Mouse (Mus musculus) intestine, postnatal 0 days (tissue): ENCODE results near the gene Sec22b. TPM values are rescaled to one million over a fixed set of nuclear protein-coding genes. Genes with fewer than 3 reads are reported as not detected.

Source experiments
- ATAC-seq: fragments of 200-750 bp; cut with Nextera tagmentation; 2 replicates; pipeline ENCODE4 v1.8.0; 2017; ENCODE audit warnings: mild to moderate bottlenecking, moderate TSS enrichment, moderate library complexity
- H3K27ac ChIP-seq: fragments of 300-500 bp; sonication (generic); 2 replicates; pipeline ENCODE4 v1.5.1; 2014; ENCODE audit warnings: mild to moderate bottlenecking, low read depth, low read length, moderate library complexity
- H3K27me3 ChIP-seq: fragments of 300-500 bp; sonication (generic); replicated peaks from 2 replicates; pipeline ENCODE4 v1.6.1; 2014; ENCODE audit warnings: low read length, mixed read lengths; ENCODE audit not compliant: control insufficient read depth, insufficient read depth
- H3K36me3 ChIP-seq: fragments of 300-500 bp; sonication (generic); 2 replicates; pipeline ENCODE4 v1.6.1; 2014; ENCODE audit warnings: mild to moderate bottlenecking, moderate library complexity; ENCODE audit not compliant: control insufficient read depth, insufficient read depth
- H3K4me1 ChIP-seq: fragments of 300-500 bp; sonication (generic); replicated peaks from 2 replicates; pipeline ENCODE4 v1.6.1; 2014; ENCODE audit warnings: antibody characterized with exemption, low read length, mixed read lengths; ENCODE audit not compliant: control insufficient read depth, insufficient read depth
- H3K4me2 ChIP-seq: fragments of 300-500 bp; sonication (generic); replicated peaks from 2 replicates; pipeline ENCODE4 v1.6.1; 2014; ENCODE audit warnings: low read depth, mild to moderate bottlenecking, moderate library complexity
- H3K4me3 ChIP-seq: fragments of 300-500 bp; sonication (generic); 2 replicates; pipeline ENCODE4 v1.5.1; 2014; ENCODE audit warnings: low read depth, low read length
- H3K9ac ChIP-seq: fragments of 300-500 bp; sonication (generic); 2 replicates; pipeline ENCODE4 v1.6.1; 2014; ENCODE audit warnings: mild to moderate bottlenecking, low read depth, low read length
- H3K9me3 ChIP-seq: fragments of 300-500 bp; sonication (generic); 2 replicates; pipeline ENCODE4 v1.6.1; 2016; ENCODE audit warnings: mixed run types; ENCODE audit not compliant: control insufficient read depth
- CTCF ChIP-seq: sonication (generic); IDR thresholded peaks from 2 replicates; pipeline ENCODE4 v1.5.1; 2016; ENCODE audit warnings: low read depth, mild to moderate bottlenecking, control low read depth, antibody characterized with exemption, moderate library complexity
- WGBS: fragments of 180-500 bp; shearing (Covaris S2); extraction: QIAGEN DNeasy Blood & Tissue Kit; methylation state at CpG from one replicate; pipeline ENCODE4 v1.1.7; 2014; 5-methylcytosine and 5-hydroxymethylcytosine counted together
- polyA plus RNA-seq: library from polyadenylated mRNA; unstranded; fragments of >200 nt; fragmentation: Nextera tagmentation; extraction: Ambion mirVana; gene quantifications from 2 replicates; pipeline ENCODE4 v1.2.1, GENCODE M21; 2015

Gene Sec22b
- polyA plus RNA-seq: 226 and 228 TPM in 2 replicates

GRCm38 (mm10) chr3:97900516-97901490 is at the start of gene Sec22b:
Gene Sec22b (plus strand): TSS chr3:97901190.
- 0 out of 2 replicates have a peak, but pooled peaks have one; percentile 1 for TF ChIP-seq CTCF
- peak within 1 kb of the TSS; percentile 68 for H3K4me2 ChIP-seq
- H3K4me1 ChIP-seq: 0 out of 2 replicates have a peak, but pooled peaks cover 7% of the 10 kb centered on the region
- H3K36me3 ChIP-seq: no peaks in the 10 kb centered on the region
- H3K4me3 ChIP-seq: peak within 1 kb of the TSS; percentile 80
- 3% methylated on average over 41 of the region's 41 CpGs for WGBS
- peak within 1 kb of the TSS; percentile 90 for H3K27ac ChIP-seq
- H3K27me3 ChIP-seq: no peaks in the 10 kb centered on the region
- ATAC-seq: peak; percentile 75
- no peaks in the 10 kb centered on the region for H3K9me3 ChIP-seq
- H3K9ac ChIP-seq: peak within 1 kb of the TSS; percentile 90

- Histone ChIP-seq H3K36me3 (no peaks in the 10 kb centered on the region), H3K9ac (no peak overlapping the region), H3K27ac (no peak overlapping the region), H3K27me3 (no peaks in the 10 kb centered on the region), H3K4me1 (no peaks in the 10 kb centered on the region), H3K9me3 (no peaks in the 10 kb centered on the region), H3K4me3 (no peak overlapping the region), H3K4me2 (no peak overlapping the region)
- no peak for TF ChIP-seq CTCF
- 85% methylated on average over 2 of the region's 2 CpGs for WGBS
- no peak for ATAC-seq
Observed at GRCm38 (mm10) chr3:97851803-97852202, 49.2 kb upstream of the Sec22b start.

- H3K36me3 ChIP-seq: no peaks in the 10 kb centered on the region
- 75% methylated on average over 9 of the region's 9 CpGs for WGBS
- H3K4me2 ChIP-seq: no peak overlapping the region
- H3K9ac ChIP-seq: no peak overlapping the region
- no peaks in the 10 kb centered on the region for H3K27me3 ChIP-seq
- ATAC-seq: no peak
- no peak overlapping the region for H3K27ac ChIP-seq
- TF ChIP-seq CTCF: no peak
- H3K4me3 ChIP-seq: no peak overlapping the region
- H3K4me1 ChIP-seq: no peaks in the 10 kb centered on the region
- H3K9me3 ChIP-seq: no peaks in the 10 kb centered on the region
Observed at GRCm38 (mm10) chr3:97854575-97855384, 46.2 kb upstream of the Sec22b start.

- Histone ChIP-seq H3K4me1 (no peaks in the 10 kb centered on the region), H3K4me3 (no peak overlapping the region), H3K27ac (no peak overlapping the region), H3K27me3 (no peaks in the 10 kb centered on the region), H3K36me3 (no peaks in the 10 kb centered on the region), H3K9me3 (no peaks in the 10 kb centered on the region), H3K4me2 (no peak overlapping the region), H3K9ac (no peak overlapping the region)
- no peak for TF ChIP-seq CTCF
- no peak for ATAC-seq
- WGBS: 59% methylated on average over 1 of the region's 1 CpGs
Observed at GRCm38 (mm10) chr3:97859400-97859799, 41.6 kb upstream of the Sec22b start.

- Histone ChIP-seq H3K4me1 (no peaks in the 10 kb centered on the region), H3K9ac (no peak overlapping the region), H3K4me2 (no peak overlapping the region), H3K4me3 (no peak overlapping the region), H3K27me3 (no peaks in the 10 kb centered on the region), H3K36me3 (no peaks in the 10 kb centered on the region), H3K27ac (no peak overlapping the region), H3K9me3 (no peaks in the 10 kb centered on the region)
- ATAC-seq: no peak
- no peak for TF ChIP-seq CTCF
- WGBS: 91% methylated on average over 7 of the region's 7 CpGs
Observed at GRCm38 (mm10) chr3:97860820-97861451, 40.1 kb upstream of the Sec22b start.
